Mouse (Mus musculus) neural tube, embryonic 14.5 days (tissue): ENCODE measurements around the gene St8sia1. TPM values are rescaled to one million over a fixed set of nuclear protein-coding genes. Genes with fewer than 3 reads are reported as not detected.

Experiments used
- ATAC-seq: fragments of 200-750 bp; cut with Nextera tagmentation; 2 replicates; pipeline ENCODE4 v1.8.0; 2017; ENCODE audit warnings: low read depth, mild to moderate bottlenecking, moderate TSS enrichment, moderate library complexity
- H3K27ac ChIP-seq: fragments of 300-500 bp; sonication (generic); 2 replicates; pipeline ENCODE4 v1.5.1; 2014; ENCODE audit warnings: low read depth, mild to moderate bottlenecking, control low read depth, low read length, moderate library complexity, mixed read lengths
- H3K27me3 ChIP-seq: fragments of 300-500 bp; sonication (generic); 2 replicates; pipeline ENCODE4 v1.6.1; 2014; ENCODE audit warnings: low read length; ENCODE audit not compliant: control insufficient read depth, insufficient read depth
- H3K36me3 ChIP-seq: fragments of 300-500 bp; sonication (generic); 2 replicates; pipeline ENCODE4 v1.6.1; 2014; ENCODE audit warnings: low read length, mixed read lengths; ENCODE audit not compliant: control insufficient read depth, insufficient read depth
- H3K4me1 ChIP-seq: fragments of 300-500 bp; sonication (generic); 2 replicates; pipeline ENCODE4 v1.6.1; 2014; ENCODE audit warnings: low read length; ENCODE audit not compliant: control insufficient read depth, insufficient read depth
- H3K4me2 ChIP-seq: fragments of 300-500 bp; sonication (generic); 2 replicates; pipeline ENCODE4 v1.6.1; 2014; ENCODE audit warnings: mild to moderate bottlenecking, low read depth, low read length, control low read depth
- H3K4me3 ChIP-seq: fragments of 300-500 bp; sonication (generic); 2 replicates; pipeline ENCODE4 v1.5.1; 2014; ENCODE audit warnings: low read depth, low read length, control low read depth, mixed read lengths
- H3K9ac ChIP-seq: fragments of 300-500 bp; sonication (generic); replicated peaks from 2 replicates; pipeline ENCODE4 v1.6.1; 2014; ENCODE audit warnings: low read depth, mild to moderate bottlenecking, control low read depth, low read length, mixed read lengths
- H3K9me3 ChIP-seq: fragments of 300-500 bp; sonication (generic); 2 replicates; pipeline ENCODE4 v1.6.1; 2016; ENCODE audit warnings: low read length; ENCODE audit not compliant: control insufficient read depth
- WGBS: fragments of 180-500 bp; shearing (Covaris S2); extraction: QIAGEN DNeasy Blood & Tissue Kit; methylation state at CpG from one replicate; pipeline ENCODE4 v1.1.7; 2014; 5-methylcytosine and 5-hydroxymethylcytosine counted together
- polyA plus RNA-seq: library from polyadenylated mRNA; unstranded; fragments of >200 nt; fragmentation: Nextera tagmentation; extraction: Ambion mirVana; gene quantifications from 2 replicates; pipeline ENCODE4 v1.2.1, GENCODE M21; 2014

The St8sia1 gene
- polyA plus RNA-seq, 1 experiment from 2014 or later = 8.2 TPM

DNA sequence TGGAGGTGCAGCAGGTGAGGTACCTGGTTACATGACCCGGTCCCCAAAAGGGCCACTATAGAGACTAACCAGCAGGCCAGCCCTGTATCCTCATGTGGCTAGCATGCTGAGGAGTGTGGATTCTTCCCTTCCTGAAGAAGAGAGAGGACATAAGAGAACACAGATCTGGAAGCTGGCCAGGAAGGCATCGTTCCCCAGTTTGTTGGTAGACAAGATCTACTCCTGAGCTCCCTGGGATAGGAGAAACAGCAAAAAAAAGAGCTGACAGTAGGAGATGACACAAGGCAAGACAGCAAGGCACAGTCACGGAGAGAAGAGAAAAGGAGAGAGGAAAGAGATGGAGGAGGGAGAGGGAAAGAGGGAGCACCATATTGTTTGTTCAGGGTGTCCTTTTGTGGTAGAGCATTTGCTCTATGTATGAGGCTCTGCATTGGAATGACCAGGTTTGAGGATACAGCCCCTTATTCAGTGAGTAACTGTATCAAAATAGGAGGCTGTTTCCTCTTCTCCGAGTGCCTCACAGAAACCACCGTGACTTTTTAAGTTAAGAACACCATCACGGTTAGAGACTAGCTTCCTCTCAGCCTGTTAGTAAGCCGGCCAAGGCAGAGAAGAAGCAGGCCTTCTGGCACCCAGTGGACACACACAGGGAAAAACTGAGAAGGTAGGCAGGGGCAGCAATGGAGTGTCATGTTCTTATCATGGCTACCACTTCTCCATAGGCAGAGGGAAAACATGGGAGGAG is 12.5 kb downstream of the St8sia1 start:
- no peak for ATAC-seq
- 0 out of 2 replicates have a peak, but pooled peaks cover 9% of the 10 kb centered on the region for H3K4me1 ChIP-seq
- no peak overlapping the region for H3K27ac ChIP-seq
- no peaks in the 10 kb centered on the region for H3K9me3 ChIP-seq
- no peaks in the 10 kb centered on the region for H3K36me3 ChIP-seq
- H3K27me3 ChIP-seq = no peaks in the 10 kb centered on the region
- no peak overlapping the region for H3K4me3 ChIP-seq
- 88% methylated on average over 7 of the region's 7 CpGs for WGBS
- no peak overlapping the region for H3K4me2 ChIP-seq
- no peak overlapping the region for H3K9ac ChIP-seq

DNA sequence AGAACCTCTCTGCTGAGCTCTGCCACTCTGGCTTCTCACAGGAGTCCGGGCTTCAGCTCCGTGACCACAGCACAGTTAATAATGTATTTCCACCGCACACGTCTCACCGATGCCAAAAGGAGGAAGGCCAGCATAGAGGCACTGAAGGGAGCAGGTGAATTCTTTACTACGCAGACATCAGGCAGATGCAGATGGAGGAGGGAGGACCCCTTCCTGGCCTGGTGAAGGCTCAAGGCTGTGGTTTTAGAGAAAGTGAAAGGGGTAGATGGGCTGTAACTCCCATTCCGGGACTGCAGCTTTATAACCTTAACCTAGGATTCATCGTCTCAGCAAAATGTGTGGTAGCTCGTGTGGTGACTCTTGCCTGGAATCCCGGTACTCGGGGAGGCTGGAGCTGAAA is 13.9 kb downstream of the St8sia1 start:
- Histone ChIP-seq H3K4me3 (no peak overlapping the region), H3K9ac (no peak overlapping the region), H3K36me3 (no peaks in the 10 kb centered on the region), H3K27me3 (no peaks in the 10 kb centered on the region), H3K27ac (no peak overlapping the region; the same call in 1 of the 2 replicates), H3K4me1 (0 out of 2 replicates have a peak, but pooled peaks cover 9% of the 10 kb centered on the region), H3K4me2 (no peak overlapping the region), H3K9me3 (no peaks in the 10 kb centered on the region)
- no peak for ATAC-seq
- 71% methylated on average over 11 of the region's 11 CpGs for WGBS

DNA sequence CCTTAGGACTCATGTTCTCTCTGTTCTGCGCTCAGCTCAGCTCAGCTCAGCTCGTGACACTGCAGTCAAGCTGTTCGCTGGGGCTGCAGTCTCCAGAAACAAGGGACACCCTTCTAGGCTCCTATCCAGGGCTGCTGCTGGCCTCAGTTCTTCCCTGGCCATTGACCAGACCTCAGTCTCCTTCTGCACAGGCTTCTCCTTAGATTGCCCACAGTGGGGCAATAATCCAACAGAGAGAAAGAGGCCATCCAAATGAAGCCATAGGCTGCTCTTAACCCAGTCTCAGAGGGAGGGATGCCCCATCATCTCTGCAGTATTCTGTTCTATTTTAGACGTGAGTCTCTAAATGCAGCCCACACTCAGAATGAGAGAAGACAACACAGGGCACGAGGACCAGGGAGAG is 15.3 kb downstream of the St8sia1 start:
- 69% methylated on average over 5 of the region's 5 CpGs for WGBS
- no peak overlapping the region for H3K4me3 ChIP-seq
- no peak overlapping the region for H3K4me2 ChIP-seq
- H3K27ac ChIP-seq = no peak overlapping the region
- H3K36me3 ChIP-seq = no peaks in the 10 kb centered on the region
- H3K9me3 ChIP-seq = no peaks in the 10 kb centered on the region
- H3K9ac ChIP-seq = no peak overlapping the region
- peak; percentile 12; the same call in 1 of the 2 replicates for ATAC-seq
- no peaks in the 10 kb centered on the region for H3K27me3 ChIP-seq
- 0 out of 2 replicates have a peak, but pooled peaks cover 9% of the 10 kb centered on the region for H3K4me1 ChIP-seq

DNA sequence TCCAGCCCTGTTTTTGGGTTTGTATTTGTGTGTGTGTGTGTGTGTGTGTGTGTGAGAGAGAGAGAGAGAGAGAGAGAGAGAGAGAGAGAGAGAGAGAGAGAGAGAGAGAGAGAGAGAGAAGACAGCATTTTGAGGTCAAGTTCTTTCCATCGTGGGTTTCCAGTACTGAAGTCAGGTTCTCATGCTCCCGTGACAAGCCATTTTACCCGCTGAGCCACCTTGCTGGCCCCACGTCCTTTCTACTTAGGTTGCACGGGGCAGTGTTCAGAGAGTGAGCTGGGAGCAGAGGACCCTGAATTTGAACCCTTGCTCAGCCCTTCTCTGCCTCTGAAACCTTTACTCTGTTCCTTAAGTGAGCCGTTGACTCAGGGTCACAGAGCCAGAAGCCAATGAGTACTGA is 17.2 kb downstream of the St8sia1 start:
- Histone ChIP-seq H3K27me3 (no peaks in the 10 kb centered on the region), H3K4me3 (no peak overlapping the region), H3K9ac (no peak overlapping the region), H3K27ac (no peak overlapping the region), H3K36me3 (no peaks in the 10 kb centered on the region), H3K9me3 (no peaks in the 10 kb centered on the region), H3K4me2 (no peak overlapping the region), H3K4me1 (0 out of 2 replicates have a peak, but pooled peaks cover 9% of the 10 kb centered on the region)
- WGBS = 82% methylated on average over 6 of the region's 6 CpGs
- no peak for ATAC-seq

DNA sequence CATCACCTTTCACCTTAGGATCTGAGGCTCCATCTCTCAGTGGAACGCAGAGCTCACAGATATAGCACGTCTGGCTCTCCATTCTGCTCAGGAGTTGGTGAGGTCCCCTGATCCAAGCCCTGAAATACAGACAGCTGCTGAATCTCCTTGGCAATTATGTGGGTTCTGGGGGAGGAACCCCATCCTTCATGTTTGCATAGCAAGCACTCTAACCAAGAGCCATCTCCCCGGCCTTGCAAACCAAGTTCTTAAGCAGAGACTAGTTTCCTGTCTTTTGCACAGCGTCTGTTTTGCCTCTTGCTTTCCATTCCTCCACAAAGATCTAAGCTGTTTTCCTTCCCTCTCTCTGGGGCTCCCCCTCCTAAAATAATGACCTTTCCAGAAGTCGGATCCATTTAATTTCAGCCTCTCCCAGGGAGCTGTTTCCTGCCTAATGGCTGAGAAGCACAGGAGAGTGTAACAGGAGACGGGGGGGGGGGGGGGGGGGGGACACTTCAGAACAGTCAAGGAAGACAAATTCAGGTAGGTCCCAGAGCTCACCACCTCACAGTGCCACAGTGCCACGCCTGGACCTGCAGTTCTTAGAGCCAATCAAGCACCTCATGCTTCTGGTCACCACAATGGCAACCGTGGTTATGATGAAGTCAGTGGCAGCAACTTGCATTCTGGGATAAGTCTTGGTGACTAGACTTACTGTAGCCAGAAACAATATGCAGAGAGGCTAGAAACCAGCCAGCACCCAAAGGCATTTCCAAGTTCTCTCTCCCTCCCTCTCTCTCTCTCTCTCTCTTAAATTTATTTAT is 18.0 kb downstream of the St8sia1 start:
- H3K27ac ChIP-seq = no peak overlapping the region
- H3K4me3 ChIP-seq = no peak overlapping the region
- H3K9ac ChIP-seq = no peak overlapping the region
- no peaks in the 10 kb centered on the region for H3K36me3 ChIP-seq
- 69% methylated on average over 8 of the region's 8 CpGs for WGBS
- ATAC-seq = no peak
- 0 out of 2 replicates have a peak, but pooled peaks cover 9% of the 10 kb centered on the region for H3K4me1 ChIP-seq
- no peaks in the 10 kb centered on the region for H3K9me3 ChIP-seq
- H3K27me3 ChIP-seq = no peaks in the 10 kb centered on the region
- H3K4me2 ChIP-seq = no peak overlapping the region

DNA sequence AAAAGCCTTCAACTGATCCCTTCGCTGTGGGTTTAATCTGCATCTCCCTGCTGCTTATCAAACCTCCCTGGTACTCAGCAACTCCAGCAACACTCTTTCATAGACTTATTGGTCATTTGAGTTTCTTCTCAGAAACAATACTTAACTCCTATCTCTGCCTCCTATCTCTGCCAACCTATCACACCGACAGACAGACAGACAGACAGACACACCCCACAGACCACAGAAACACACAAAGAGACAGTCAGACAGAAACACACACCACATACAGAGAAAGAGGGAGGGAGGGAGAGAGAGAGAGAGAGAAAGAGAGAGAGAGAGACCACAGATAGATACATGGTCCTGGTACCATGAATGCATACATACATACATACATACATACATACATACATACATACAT is 18.8 kb downstream of the St8sia1 start:
- no peaks in the 10 kb centered on the region for H3K9me3 ChIP-seq
- no peak overlapping the region for H3K27ac ChIP-seq
- no peak overlapping the region for H3K9ac ChIP-seq
- H3K27me3 ChIP-seq = no peaks in the 10 kb centered on the region
- ATAC-seq = no peak
- no peak overlapping the region for H3K4me2 ChIP-seq
- 94% methylated on average over 2 of the region's 2 CpGs for WGBS
- no peak overlapping the region for H3K4me3 ChIP-seq
- H3K4me1 ChIP-seq = 0 out of 2 replicates have a peak, but pooled peaks cover 11% of the 10 kb centered on the region
- no peaks in the 10 kb centered on the region for H3K36me3 ChIP-seq

DNA sequence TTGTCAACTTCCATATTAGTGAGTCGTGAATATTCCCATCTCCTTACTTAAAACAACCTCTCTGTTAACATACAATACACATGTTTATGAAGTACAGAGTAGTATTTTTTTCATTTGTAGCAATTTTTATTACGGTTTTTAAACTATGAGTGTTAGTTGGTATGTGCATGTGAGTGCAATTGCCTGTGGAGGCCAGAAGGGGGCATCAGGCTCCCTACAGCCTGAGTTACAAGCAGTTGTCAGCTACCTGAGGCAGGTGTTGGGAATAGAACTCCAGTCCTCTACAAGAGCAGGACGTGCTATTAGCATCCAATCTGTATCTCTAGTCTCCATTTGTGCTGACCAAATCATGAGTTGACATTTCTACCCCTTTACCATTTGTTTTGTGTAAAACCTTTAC is 19.8 kb downstream of the St8sia1 start:
- no peaks in the 10 kb centered on the region for H3K27me3 ChIP-seq
- ATAC-seq = no peak
- H3K36me3 ChIP-seq = no peaks in the 10 kb centered on the region
- no peak overlapping the region for H3K9ac ChIP-seq
- H3K27ac ChIP-seq = no peak overlapping the region
- 88% methylated on average over 3 of the region's 3 CpGs for WGBS
- H3K4me2 ChIP-seq = no peak overlapping the region
- peaks cover 9% of the 10 kb centered on the region; the same call in 1 of the 2 replicates for H3K4me1 ChIP-seq
- H3K9me3 ChIP-seq = no peaks in the 10 kb centered on the region
- H3K4me3 ChIP-seq = no peak overlapping the region

DNA sequence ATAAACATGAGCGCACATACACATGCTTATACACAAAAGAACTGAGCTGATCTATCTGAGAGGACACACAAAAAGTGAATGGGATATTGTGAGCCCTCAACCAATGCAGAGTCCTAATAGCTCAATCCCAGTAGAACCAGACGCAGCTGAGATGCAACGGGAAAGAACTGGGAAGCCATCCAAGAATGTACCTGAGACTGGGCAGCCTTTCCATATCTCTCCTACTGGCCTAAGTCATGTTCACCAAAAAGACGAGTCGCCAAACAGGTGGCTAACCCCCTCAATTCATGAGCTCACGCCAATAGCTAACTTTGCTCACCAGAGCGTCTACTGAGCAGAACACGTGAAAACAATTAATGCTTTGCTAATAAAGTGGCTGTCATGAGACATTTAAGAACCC is 20.8 kb downstream of the St8sia1 start:
- 84% methylated on average over 8 of the region's 8 CpGs for WGBS
- ATAC-seq = no peak

More for the DNA sequence above, 20.8 kb downstream of the St8sia1 start:
- Histone ChIP-seq H3K4me3 (no peak overlapping the region), H3K4me2 (no peak overlapping the region), H3K4me1 (peaks cover 6% of the 10 kb centered on the region; the same call in 1 of the 2 replicates), H3K9me3 (no peaks in the 10 kb centered on the region), H3K27me3 (no peaks in the 10 kb centered on the region), H3K9ac (no peak overlapping the region), H3K27ac (no peak overlapping the region), H3K36me3 (no peaks in the 10 kb centered on the region)
